Mouse (Mus musculus): ENCODE results near the gene Fgf22.
A peak's percentile ranks its signal among the peaks of the same experiment; 100 is the strongest.

Fgf22 gene

DNA sequence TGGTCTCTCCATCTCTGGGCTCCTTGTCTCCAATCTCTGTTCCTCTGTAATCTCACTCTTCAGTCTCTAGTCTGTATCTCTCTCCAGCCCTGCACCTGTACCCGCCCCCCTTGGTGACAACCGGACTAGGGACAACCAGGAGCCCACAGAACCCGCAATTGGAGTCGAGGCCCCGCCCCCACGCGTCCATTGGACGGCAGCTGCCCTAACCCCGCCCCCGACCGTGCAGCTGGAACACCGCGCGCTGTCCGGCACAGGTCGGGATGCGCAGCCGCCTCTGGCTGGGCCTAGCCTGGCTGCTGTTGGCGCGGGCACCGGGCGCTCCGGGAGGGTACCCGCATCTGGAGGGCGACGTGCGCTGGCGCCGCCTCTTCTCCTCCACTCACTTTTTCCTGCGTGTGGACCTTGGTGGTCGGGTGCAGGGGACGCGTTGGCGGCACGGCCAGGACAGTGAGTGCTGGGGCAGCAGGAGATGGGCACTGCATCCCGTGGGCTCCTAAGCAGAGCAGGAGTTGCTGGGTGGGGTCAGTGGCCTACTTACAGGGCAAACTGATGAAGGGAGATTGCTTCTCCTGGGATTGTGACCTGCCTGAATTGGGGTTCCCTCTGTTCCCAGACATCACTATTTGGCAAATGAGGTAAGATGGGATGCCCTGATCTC is at the start of gene Fgf22:
TSS of gene Fgf22 (plus strand) at position 221 of the 661 bp plus-strand sequence.
- DNase-seq (ENCODE audit: low read depth, low spot score): no peak

- no peak for DNase-seq (ENCODE audit: low read depth, low spot score)
These were observed 48.9 kb upstream of the Fgf22 start for GRCm38 (mm10) chr10:79705951-79706350.

- DNase-seq (ENCODE audit: low read depth, low spot score): no peak
These were observed 48.3 kb upstream of the Fgf22 start for GRCm38 (mm10) chr10:79706406-79707094.

GRCm38 (mm10) chr10:79707162-79707561 is 47.7 kb upstream of the Fgf22 start:
- DNase-seq (ENCODE audit: low read depth, low spot score): no peak

DNA sequence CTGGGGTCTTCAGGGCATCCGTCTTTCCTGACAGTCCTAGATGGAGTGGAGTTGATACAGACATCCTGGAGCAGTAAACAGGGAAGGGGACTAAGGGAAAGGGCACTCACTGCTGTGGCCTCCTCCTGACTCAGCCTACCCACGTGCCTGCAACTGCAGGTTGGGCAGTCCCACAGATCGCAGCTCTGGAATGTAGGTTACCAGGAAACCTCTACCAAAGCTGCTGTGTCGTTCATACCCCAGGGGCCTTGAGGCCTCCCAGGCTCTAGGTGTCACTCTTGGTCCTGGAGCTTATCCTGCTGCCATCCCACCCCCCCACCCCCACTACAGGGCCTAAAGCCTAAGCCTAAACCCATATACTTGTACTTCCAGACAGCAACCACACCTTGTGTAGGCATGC is 47.1 kb upstream of the Fgf22 start:
- no peak for DNase-seq (ENCODE audit: low read depth, low spot score)

GRCm38 (mm10) chr10:79708668-79709067 is 46.2 kb upstream of the Fgf22 start:
- DNase-seq (ENCODE audit: low read depth, low spot score): no peak

GRCm38 (mm10) chr10:79709307-79709706 is 45.6 kb upstream of the Fgf22 start:
- no peak for DNase-seq (ENCODE audit: low read depth, low spot score)

DNA sequence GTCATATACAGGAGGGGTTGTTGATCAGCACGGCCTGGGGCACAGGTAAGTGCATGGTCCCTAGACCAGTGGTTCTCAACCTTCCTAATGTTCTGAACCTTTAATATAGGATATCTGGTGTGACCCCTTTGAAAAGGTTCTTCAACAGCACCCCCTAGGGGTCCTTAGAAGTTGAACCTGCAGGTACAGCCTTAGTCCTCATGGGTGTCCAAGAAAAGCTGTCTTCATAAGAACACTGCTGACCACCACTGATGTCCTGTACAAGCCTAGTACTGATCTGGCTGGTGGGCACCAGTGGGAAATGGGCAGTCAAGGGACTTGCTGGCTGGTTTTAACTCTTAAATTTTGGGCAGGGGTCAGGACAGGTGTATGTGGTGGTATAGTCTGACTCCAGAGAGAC is 42.8 kb upstream of the Fgf22 start:
- DNase-seq (ENCODE audit: low read depth, low spot score): no peak

DNA sequence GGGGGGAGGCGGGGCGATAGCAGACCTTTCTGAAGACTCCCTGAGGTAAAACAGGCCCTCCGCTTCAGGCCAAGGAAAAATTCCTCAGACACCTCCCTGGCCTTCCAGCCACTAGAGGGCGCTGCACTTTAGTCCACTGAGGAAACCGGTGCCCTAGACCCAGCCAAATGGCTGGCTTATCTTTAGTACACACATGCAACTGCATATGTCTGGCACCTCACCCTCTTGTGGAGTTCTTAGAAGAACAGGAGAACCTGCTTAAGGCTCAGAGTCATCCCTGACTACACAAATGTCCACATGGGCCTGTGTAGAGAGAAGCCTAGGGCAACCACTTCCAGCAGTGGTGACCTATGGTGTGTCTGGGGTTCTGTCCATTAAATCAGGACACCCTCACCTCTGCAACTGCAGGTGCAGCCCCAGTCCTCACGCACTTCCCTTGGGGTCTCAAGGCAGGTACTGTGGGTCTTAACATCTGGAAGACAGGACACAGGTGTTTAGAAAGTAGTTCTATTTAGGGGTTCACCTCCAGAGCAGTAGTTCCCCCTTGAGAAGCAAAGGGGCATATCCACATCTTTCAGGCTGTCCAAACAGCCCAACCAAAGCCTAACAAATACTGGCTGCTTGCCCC is 42.3 kb upstream of the Fgf22 start:
- peak; percentile 77 for DNase-seq (ENCODE audit: low read depth, low spot score)

GRCm38 (mm10) chr10:79713163-79713562 is 41.7 kb upstream of the Fgf22 start:
- DNase-seq (ENCODE audit: low read depth, low spot score): no peak

- DNase-seq (ENCODE audit: low read depth, low spot score): no peak
These were observed 39.9 kb upstream of the Fgf22 start for GRCm38 (mm10) chr10:79714996-79715395.

- no peak for DNase-seq (ENCODE audit: low read depth, low spot score)
These were observed 38.5 kb upstream of the Fgf22 start, which contains the start of gene Hcn2 for GRCm38 (mm10) chr10:79716254-79716987. Hcn2 (plus strand) TSS chr10:79716634.

- no peak for DNase-seq (ENCODE audit: low read depth, low spot score)
These were observed 37.9 kb upstream of the Fgf22 start for GRCm38 (mm10) chr10:79716988-79717355.

GRCm38 (mm10) chr10:79717640-79718357 is 37.1 kb upstream of the Fgf22 start:
- peak; percentile 87 for DNase-seq (ENCODE audit: low read depth, low spot score)

GRCm38 (mm10) chr10:79721089-79721488 is 33.8 kb upstream of the Fgf22 start:
- DNase-seq (ENCODE audit: low read depth, low spot score): no peak

DNA sequence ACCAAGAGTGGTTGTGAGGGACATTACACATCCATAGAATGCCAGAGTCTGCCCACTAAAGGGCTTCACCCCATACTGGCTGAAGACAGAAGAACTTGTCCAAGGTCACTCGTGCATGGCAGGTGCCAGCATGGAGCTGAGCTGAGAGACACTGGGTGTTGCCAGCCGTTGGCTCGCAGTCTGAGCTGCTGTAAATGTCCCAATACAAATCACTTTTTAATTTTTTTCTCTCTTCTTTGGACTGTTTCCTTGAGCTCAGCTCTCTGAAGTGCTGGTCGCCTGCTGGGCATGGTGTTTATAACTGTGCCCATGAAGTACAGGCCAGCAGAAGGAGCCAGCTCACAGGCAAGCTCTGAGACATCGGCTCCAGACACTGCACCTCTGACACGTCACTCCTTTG is 31.8 kb upstream of the Fgf22 start:
- no peak for DNase-seq (ENCODE audit: low read depth, low spot score)

GRCm38 (mm10) chr10:79723692-79724091 is 31.2 kb upstream of the Fgf22 start:
- DNase-seq (ENCODE audit: low read depth, low spot score): no peak

- DNase-seq (ENCODE audit: low read depth, low spot score): no peak
These were observed 28.8 kb upstream of the Fgf22 start for GRCm38 (mm10) chr10:79726090-79726489.

- DNase-seq (ENCODE audit: low read depth, low spot score): no peak
These were observed 26.3 kb upstream of the Fgf22 start for GRCm38 (mm10) chr10:79728323-79729249.

DNA sequence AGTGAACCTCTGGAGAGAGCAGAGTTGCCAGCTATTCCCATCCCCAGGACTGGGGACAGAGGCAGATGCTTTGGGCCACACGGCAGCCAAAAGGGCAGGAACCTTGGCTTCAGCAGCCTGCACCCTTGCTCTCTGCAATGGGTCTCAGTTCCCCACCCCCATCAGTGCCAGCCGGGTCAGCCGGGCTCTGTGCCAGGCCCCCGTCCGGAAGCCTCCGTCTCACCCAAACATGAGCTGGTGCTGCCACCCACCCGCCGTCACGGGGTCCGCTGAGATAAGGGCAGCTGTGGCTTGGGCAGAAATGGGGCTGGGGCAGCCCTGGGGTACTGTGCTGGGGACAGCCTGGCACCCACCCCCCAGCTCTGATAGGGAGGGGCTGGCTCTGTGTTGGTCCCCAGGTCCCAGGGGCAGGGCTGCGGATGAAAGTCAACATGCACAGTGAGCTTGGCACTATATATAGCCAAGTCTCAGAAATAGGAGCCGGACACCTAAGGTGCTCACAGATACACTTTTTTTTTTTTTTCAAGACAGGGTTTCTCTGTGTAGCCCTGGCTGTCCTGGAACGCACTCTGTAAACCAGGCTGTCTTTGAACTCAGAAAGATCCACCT is 25.4 kb upstream of the Fgf22 start:
- DNase-seq (ENCODE audit: low read depth, low spot score): no peak
